Mouse (Mus musculus): ENCODE measurements around the gene Kit. TPM values are rescaled to one million over a fixed set of nuclear protein-coding genes. Genes with fewer than 3 reads are reported as not detected.

The Kit gene
- polyA plus RNA-seq, 1 experiment from 2014 or later = 14.5 TPM

GRCm38 (mm10) chr5:75695162-75695809 lies 120.6 kb downstream of the Kit start:
- Histone ChIP-seq H3K9me3 (replicated peaks; ENCODE audit: low read length) (no peaks in the 10 kb centered on the region), H3K27me3 (ENCODE audit: insufficient read depth, low read length) (no peaks in the 10 kb centered on the region), H3K4me2 (ENCODE audit: low read length) (no peak overlapping the region), H3K9ac (ENCODE audit: low read depth, low read length) (no peak overlapping the region), H3K36me3 (ENCODE audit: insufficient read depth, low read length) (no peaks in the 10 kb centered on the region), H3K4me3 (replicated peaks; ENCODE audit: low read depth, low read length) (no peak overlapping the region), H3K27ac (no peak overlapping the region), H3K4me1 (replicated peaks; ENCODE audit: insufficient read depth, low read length) (no peaks in the 10 kb centered on the region)
- ATAC-seq (replicated peaks; ENCODE audit: low FRiP score, low read depth) = no peak
- DNase-seq (ENCODE audit: low spot score) = no peak
- TF ChIP-seq CTCF (IDR thresholded peaks at IDR 0.05; ENCODE audit: low read depth) = no peak
- 68% methylated on average over 12 of the region's 12 CpGs for WGBS

- no peak overlapping the region for H3K4me3 ChIP-seq (replicated peaks; ENCODE audit: low read depth, low read length)
- no peaks in the 10 kb centered on the region for H3K27me3 ChIP-seq (ENCODE audit: insufficient read depth, low read length)
- 84% methylated on average over 5 of the region's 5 CpGs for WGBS
- H3K4me2 ChIP-seq (ENCODE audit: low read length) = no peak overlapping the region
- DNase-seq (ENCODE audit: low spot score) (no peak), ATAC-seq (replicated peaks; ENCODE audit: low FRiP score, low read depth) (no peak)
- H3K27ac ChIP-seq = no peak overlapping the region
- H3K9me3 ChIP-seq (replicated peaks; ENCODE audit: low read length) = no peaks in the 10 kb centered on the region
- no peak overlapping the region for H3K9ac ChIP-seq (ENCODE audit: low read depth, low read length)
- H3K4me1 ChIP-seq (replicated peaks; ENCODE audit: insufficient read depth, low read length) = no peaks in the 10 kb centered on the region
- no peak for TF ChIP-seq CTCF (IDR thresholded peaks at IDR 0.05; ENCODE audit: low read depth)
- no peaks in the 10 kb centered on the region for H3K36me3 ChIP-seq (ENCODE audit: insufficient read depth, low read length)
Observed at GRCm38 (mm10) chr5:75696960-75697359, 122.2 kb downstream of the Kit start.

- no peak overlapping the region for H3K4me3 ChIP-seq (replicated peaks; ENCODE audit: low read depth, low read length)
- DNase-seq (ENCODE audit: low spot score) = no peak
- 91% methylated on average over 8 of the region's 8 CpGs for WGBS
- ATAC-seq (replicated peaks; ENCODE audit: low FRiP score, low read depth) = no peak
- no peaks in the 10 kb centered on the region for H3K27me3 ChIP-seq (ENCODE audit: insufficient read depth, low read length)
- H3K4me2 ChIP-seq (ENCODE audit: low read length) = no peak overlapping the region
- H3K9me3 ChIP-seq (replicated peaks; ENCODE audit: low read length) = no peaks in the 10 kb centered on the region
- no peaks in the 10 kb centered on the region for H3K4me1 ChIP-seq (replicated peaks; ENCODE audit: insufficient read depth, low read length)
- no peak overlapping the region for H3K27ac ChIP-seq
- TF ChIP-seq CTCF (IDR thresholded peaks at IDR 0.05; ENCODE audit: low read depth) = no peak
- H3K9ac ChIP-seq (ENCODE audit: low read depth, low read length) = no peak overlapping the region
- no peaks in the 10 kb centered on the region for H3K36me3 ChIP-seq (ENCODE audit: insufficient read depth, low read length)
Observed at GRCm38 (mm10) chr5:75698556-75698955, 123.8 kb downstream of the Kit start.

DNA sequence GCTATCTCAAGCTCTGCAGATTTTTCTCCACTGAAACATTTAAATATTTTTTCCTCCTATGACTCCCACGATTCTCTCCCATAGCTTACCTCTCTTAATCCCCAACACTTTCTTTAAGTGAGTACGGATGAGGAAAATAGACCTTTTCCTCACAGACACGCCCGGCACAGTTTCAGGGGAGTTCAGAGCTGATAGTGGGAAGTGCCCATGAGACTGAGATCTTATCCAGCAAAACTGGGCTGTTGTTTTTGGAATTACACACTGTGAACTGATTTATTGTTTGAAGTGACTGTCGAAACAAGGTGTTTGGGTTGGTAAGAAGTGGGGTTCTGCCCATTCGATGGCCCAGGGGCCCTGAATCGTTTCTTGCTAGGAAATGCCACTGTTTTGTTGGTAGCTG lies 124.4 kb downstream of the Kit start:
- no peak overlapping the region for H3K27ac ChIP-seq
- no peaks in the 10 kb centered on the region for H3K36me3 ChIP-seq (ENCODE audit: insufficient read depth, low read length)
- H3K4me2 ChIP-seq (ENCODE audit: low read length) = no peak overlapping the region
- no peaks in the 10 kb centered on the region for H3K27me3 ChIP-seq (ENCODE audit: insufficient read depth, low read length)
- 56% methylated on average over 7 of the region's 7 CpGs for WGBS
- H3K9ac ChIP-seq (ENCODE audit: low read depth, low read length) = no peak overlapping the region
- no peak for ATAC-seq (replicated peaks; ENCODE audit: low FRiP score, low read depth)
- H3K4me1 ChIP-seq (replicated peaks; ENCODE audit: insufficient read depth, low read length) = no peaks in the 10 kb centered on the region
- no peak for DNase-seq (ENCODE audit: low spot score)
- no peak overlapping the region for H3K4me3 ChIP-seq (replicated peaks; ENCODE audit: low read depth, low read length)
- no peaks in the 10 kb centered on the region for H3K9me3 ChIP-seq (replicated peaks; ENCODE audit: low read length)
- no peak for TF ChIP-seq CTCF (IDR thresholded peaks at IDR 0.05; ENCODE audit: low read depth)

- Histone ChIP-seq H3K27ac (no peak overlapping the region), H3K9me3 (replicated peaks; ENCODE audit: low read length) (no peaks in the 10 kb centered on the region), H3K27me3 (ENCODE audit: insufficient read depth, low read length) (no peaks in the 10 kb centered on the region), H3K4me1 (replicated peaks; ENCODE audit: insufficient read depth, low read length) (no peaks in the 10 kb centered on the region), H3K36me3 (ENCODE audit: insufficient read depth, low read length) (no peaks in the 10 kb centered on the region), H3K4me2 (ENCODE audit: low read length) (no peak overlapping the region), H3K9ac (ENCODE audit: low read depth, low read length) (no peak overlapping the region), H3K4me3 (replicated peaks; ENCODE audit: low read depth, low read length) (no peak overlapping the region)
- WGBS = 74% methylated on average over 9 of the region's 9 CpGs
- ATAC-seq (replicated peaks; ENCODE audit: low FRiP score, low read depth) = no peak
- no peak for TF ChIP-seq CTCF (IDR thresholded peaks at IDR 0.05; ENCODE audit: low read depth)
- DNase-seq (ENCODE audit: low spot score) = no peak
Observed at GRCm38 (mm10) chr5:75699516-75699915, 124.8 kb downstream of the Kit start.

DNA sequence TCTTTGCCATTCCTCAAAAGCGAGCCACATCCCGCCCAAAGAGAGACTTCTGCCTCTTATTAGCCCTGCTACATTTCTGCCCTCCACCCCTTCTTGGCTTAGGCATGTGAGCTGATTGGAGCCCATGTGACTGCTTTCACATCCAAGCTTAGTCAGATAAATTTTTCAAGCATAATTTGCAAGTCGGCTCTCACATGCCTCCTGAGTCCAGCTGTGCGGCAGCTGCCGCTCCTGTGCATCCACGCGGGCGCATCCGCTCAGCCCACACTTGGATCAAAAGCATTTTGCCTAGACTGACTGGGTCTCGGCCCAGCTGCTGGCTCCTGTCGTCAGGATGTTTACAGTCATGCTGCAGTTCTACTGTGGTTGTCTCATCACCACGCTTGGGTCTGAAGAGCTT lies 126.9 kb downstream of the Kit start:
- WGBS = 87% methylated on average over 12 of the region's 12 CpGs
- Histone ChIP-seq H3K36me3 (ENCODE audit: insufficient read depth, low read length) (no peaks in the 10 kb centered on the region), H3K9ac (ENCODE audit: low read depth, low read length) (no peak overlapping the region), H3K4me3 (replicated peaks; ENCODE audit: low read depth, low read length) (no peak overlapping the region), H3K27ac (no peak overlapping the region), H3K4me1 (replicated peaks; ENCODE audit: insufficient read depth, low read length) (no peaks in the 10 kb centered on the region), H3K27me3 (ENCODE audit: insufficient read depth, low read length) (no peaks in the 10 kb centered on the region), H3K9me3 (replicated peaks; ENCODE audit: low read length) (no peaks in the 10 kb centered on the region), H3K4me2 (ENCODE audit: low read length) (no peak overlapping the region)
- TF ChIP-seq CTCF (IDR thresholded peaks at IDR 0.05; ENCODE audit: low read depth) = no peak
- ATAC-seq (replicated peaks; ENCODE audit: low FRiP score, low read depth) (no peak), DNase-seq (ENCODE audit: low spot score) (no peak)

- no peak for TF ChIP-seq CTCF (IDR thresholded peaks at IDR 0.05; ENCODE audit: low read depth)
- H3K4me2 ChIP-seq (ENCODE audit: low read length) = no peak overlapping the region
- H3K27ac ChIP-seq = no peak overlapping the region
- ATAC-seq (replicated peaks; ENCODE audit: low FRiP score, low read depth) (no peak), DNase-seq (ENCODE audit: low spot score) (no peak)
- WGBS = 89% methylated on average over 8 of the region's 8 CpGs
- no peak overlapping the region for H3K9ac ChIP-seq (ENCODE audit: low read depth, low read length)
- no peaks in the 10 kb centered on the region for H3K9me3 ChIP-seq (replicated peaks; ENCODE audit: low read length)
- no peaks in the 10 kb centered on the region for H3K36me3 ChIP-seq (ENCODE audit: insufficient read depth, low read length)
- no peak overlapping the region for H3K4me3 ChIP-seq (replicated peaks; ENCODE audit: low read depth, low read length)
- H3K27me3 ChIP-seq (ENCODE audit: insufficient read depth, low read length) = no peaks in the 10 kb centered on the region
- H3K4me1 ChIP-seq (replicated peaks; ENCODE audit: insufficient read depth, low read length) = no peaks in the 10 kb centered on the region
Observed at GRCm38 (mm10) chr5:75702080-75702479, 127.4 kb downstream of the Kit start.

Data from kidney, postnatal 0 days (tissue).